Mouse (Mus musculus) R1 (cell line): ENCODE data around the gene Cish.

Experiments used
- DNase-seq: peaks from one replicate; pipeline ENCODE4 v3.0.0-alpha.2; 2018; ENCODE audit warnings: low read depth, low spot score

Gene Cish

GRCm38 (mm10) chr9:107347586-107348183, 51.9 kb downstream of the Cish start:
- no peak for DNase-seq

DNA sequence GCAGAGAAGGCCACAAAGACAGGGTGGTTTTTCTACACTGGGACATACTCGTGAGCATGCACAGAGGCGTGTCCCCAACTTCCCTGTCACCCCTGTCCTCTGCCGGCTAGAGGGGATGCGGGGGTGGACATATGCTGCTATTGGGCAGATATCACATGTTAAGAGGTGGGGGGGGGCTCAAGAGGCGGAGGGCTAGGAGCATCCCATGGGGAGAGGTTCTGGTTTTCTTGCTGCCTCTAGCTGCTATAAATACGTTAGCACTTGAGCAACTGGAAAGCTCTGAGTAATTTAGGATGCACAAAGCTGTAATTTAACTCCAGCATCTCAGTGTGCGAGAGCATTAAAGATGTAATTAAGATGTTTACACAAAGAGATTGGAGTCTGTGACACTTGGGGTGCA, 53.5 kb downstream of the Cish start:
- DNase-seq = no peak
